Mouse (Mus musculus) ES-Bruce4 (cell line): Measurements from ENCODE around the gene Map3k15.

ENCODE experiments used
- CTCF ChIP-seq: IDR thresholded peaks from one replicate; pipeline ENCODE4 v1.8.1; 2011; ENCODE audit warnings: low read depth, low read length
- POLR2A ChIP-seq: IDR thresholded peaks from one replicate; pipeline ENCODE4 v1.8.1; 2011; ENCODE audit warnings: low read length; ENCODE audit not compliant: insufficient read depth

DNA sequence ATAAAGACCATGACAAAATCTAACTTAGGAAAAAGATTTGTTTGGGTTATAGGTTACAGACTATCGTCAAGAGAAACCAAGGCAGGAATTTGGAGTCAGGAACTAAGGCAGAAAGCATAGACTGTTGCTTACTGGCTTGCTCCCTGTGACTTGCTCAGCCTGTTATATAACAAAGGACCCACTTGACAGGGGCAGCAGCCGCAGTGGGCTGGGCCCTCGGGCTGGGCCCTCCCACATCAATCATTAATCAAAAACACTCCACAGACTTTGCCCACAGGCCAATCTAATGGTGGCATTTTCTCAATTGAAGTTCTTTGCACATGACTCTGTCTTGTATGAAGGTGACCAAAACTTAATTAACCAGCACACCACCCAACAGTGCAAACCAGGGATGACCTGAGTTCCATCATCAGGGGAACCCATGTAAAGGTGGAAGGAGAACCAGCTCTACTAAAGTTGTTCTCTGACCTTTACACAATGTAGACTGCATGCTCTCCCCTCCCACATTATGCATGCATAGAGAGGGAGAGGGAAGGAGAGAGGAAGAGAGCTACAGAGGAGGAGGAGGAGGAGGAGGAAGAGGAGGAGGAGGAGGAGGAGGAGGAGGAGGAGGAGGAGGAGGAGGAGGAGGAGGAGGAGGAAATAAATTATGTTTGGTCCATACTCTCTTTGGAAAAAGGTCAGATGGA, 17.0 kb upstream of the Map3k15 start:
- no peak for TF ChIP-seq POLR2A
- TF ChIP-seq CTCF = no peak
